Mouse (Mus musculus) MEL (cell line): ENCODE data around the gene Hormad1. TPM values are rescaled to one million over a fixed set of nuclear protein-coding genes. Genes with fewer than 3 reads are reported as not detected.
A peak's percentile ranks its signal among the peaks of the same experiment; 100 is the strongest.

ENCODE experiments used
- DNase-seq: peaks from one replicate; pipeline ENCODE4 v3.0.0; 2011; ENCODE audit warnings: low read depth, low spot score
- H3K27ac ChIP-seq: 2 replicates; pipeline ENCODE4 v1.5.1; 2012; ENCODE audit warnings: low read depth, mild to moderate bottlenecking, control low read depth, low read length, moderate library complexity; ENCODE audit not compliant: control insufficient read depth
- H3K27me3 ChIP-seq, 2 experiments: fragments of 150-350 bp in 1 of 2; sonication (generic) in 1 of 2; 2 replicates each; pipeline ENCODE4 v1.6.1; 2012; ENCODE audit warnings: low read length in 2 of 2, mild to moderate bottlenecking in 2 of 2, improper control_type of control experiment in 1 of 2, moderate library complexity in 1 of 2; ENCODE audit not compliant: insufficient read depth in 2 of 2, control insufficient read depth in 1 of 2
- H3K36me3 ChIP-seq, 2 experiments: 2 replicates each; pipeline ENCODE4 v1.6.1; 2012 to 2014; ENCODE audit warnings: low read length in 2 of 2, improper control_type of control experiment in 1 of 2, inconsistent platforms in 1 of 2, mild to moderate bottlenecking in 1 of 2; ENCODE audit not compliant: insufficient read depth in 2 of 2, control insufficient read depth in 1 of 2
- H3K4me1 ChIP-seq, 2 experiments: fragments of 150-350 bp in 1 of 2; sonication (generic) in 1 of 2; 2 replicates each; pipeline ENCODE4 v1.6.1; 2012; ENCODE audit warnings: low read length in 2 of 2, improper control_type of control experiment in 1 of 2, mild to moderate bottlenecking in 1 of 2; ENCODE audit not compliant: insufficient read depth in 2 of 2, control insufficient read depth in 1 of 2
- H3K4me3 ChIP-seq, 2 experiments: fragments of 150-350 bp in 1 of 2; sonication (generic) in 1 of 2; 2 replicates each; pipeline ENCODE4 v1.5.1; 2012; ENCODE audit warnings: low read depth in 2 of 2, low read length in 2 of 2, mild to moderate bottlenecking in 2 of 2, moderate library complexity in 2 of 2, control low read depth in 1 of 2, improper control_type of control experiment in 1 of 2; ENCODE audit not compliant: control insufficient read depth in 1 of 2, insufficient read depth in 1 of 2
- H3K79me2 ChIP-seq: 2 replicates; pipeline ENCODE4 v1.6.1; 2012; ENCODE audit warnings: mild to moderate bottlenecking, low read length, moderate library complexity; ENCODE audit not compliant: control insufficient read depth, poor library complexity, insufficient read depth
- H3K9ac ChIP-seq: 2 replicates; pipeline ENCODE4 v1.6.1; 2012; ENCODE audit warnings: low read depth, mild to moderate bottlenecking, control low read depth, low read length, moderate library complexity; ENCODE audit not compliant: control insufficient read depth, poor library complexity, severe bottlenecking
- H3K9me3 ChIP-seq: fragments of 150-350 bp; sonication (generic); replicated peaks from 2 replicates; pipeline ENCODE4 v1.6.1; 2012; ENCODE audit warnings: mild to moderate bottlenecking, low read length, improper control_type of control experiment, moderate library complexity; ENCODE audit not compliant: insufficient read depth
- BHLHE40 ChIP-seq: IDR thresholded peaks from 2 replicates; pipeline ENCODE4 v1.6.1; 2012; ENCODE audit warnings: low read depth, mild to moderate bottlenecking, inconsistent platforms, low read length, improper control_type of control experiment, borderline replicate concordance
- CHD2 ChIP-seq: IDR thresholded peaks from 2 replicates; pipeline ENCODE4 v1.6.1; 2011; ENCODE audit warnings: low read length, improper control_type of control experiment
- CTCF ChIP-seq, 3 experiments: IDR thresholded peaks in 2 of 3; conservative IDR thresholded peaks in 1 of 3; 2 replicates each; pipeline ENCODE4 v1.5.1; 2011 to 2012; ENCODE audit warnings: low read length in 3 of 3, low read depth in 2 of 3, mild to moderate bottlenecking in 2 of 3, improper control_type of control experiment in 1 of 3, inconsistent platforms in 1 of 3, mixed read lengths in 1 of 3, moderate library complexity in 1 of 3; ENCODE audit not compliant: control insufficient read depth in 1 of 3, insufficient read depth in 1 of 3, poor library complexity in 1 of 3, severe bottlenecking in 1 of 3
- ELF1 ChIP-seq: IDR thresholded peaks from 2 replicates; pipeline ENCODE4 v1.6.1; 2014; ENCODE audit warnings: low read depth, mild to moderate bottlenecking, inconsistent platforms, low read length, improper control_type of control experiment, moderate library complexity
- EP300 ChIP-seq, 2 experiments: IDR thresholded peaks; 2 replicates each; pipeline ENCODE4 v1.6.1; 2011; ENCODE audit warnings: improper control_type of control experiment in 2 of 2, low read length in 2 of 2, low read depth in 1 of 2, mild to moderate bottlenecking in 1 of 2
- ETS1 ChIP-seq: IDR thresholded peaks from 2 replicates; pipeline ENCODE4 v1.6.1; 2012; ENCODE audit warnings: low read depth, mild to moderate bottlenecking, inconsistent platforms, low read length, improper control_type of control experiment, moderate library complexity
- GATA1 ChIP-seq: IDR thresholded peaks from 2 replicates; pipeline ENCODE4 v1.6.1; 2011; ENCODE audit warnings: low read depth, low read length, improper control_type of control experiment
- HCFC1 ChIP-seq: IDR thresholded peaks from 2 replicates; pipeline ENCODE4 v1.6.1; 2012; ENCODE audit warnings: low read depth, mild to moderate bottlenecking, inconsistent platforms, low read length, improper control_type of control experiment, moderate library complexity
- JUND ChIP-seq: IDR thresholded peaks from 2 replicates; pipeline ENCODE4 v1.6.1; 2011; ENCODE audit warnings: low read depth, mild to moderate bottlenecking, improper control_type of control experiment, low read length
- KAT2A ChIP-seq: conservative IDR thresholded peaks from 2 replicates; pipeline ENCODE4 v1.6.1; 2012; ENCODE audit warnings: low read depth, low read length, improper control_type of control experiment, inconsistent platforms
- MAFK ChIP-seq: IDR thresholded peaks from 2 replicates; pipeline ENCODE4 v1.6.1; 2011; ENCODE audit warnings: low read depth, mild to moderate bottlenecking, low read length, improper control_type of control experiment, borderline replicate concordance
- MAX ChIP-seq: IDR thresholded peaks from 2 replicates; pipeline ENCODE4 v1.6.1; 2011; ENCODE audit warnings: low read length, improper control_type of control experiment
- MAZ ChIP-seq: IDR thresholded peaks from 2 replicates; pipeline ENCODE4 v1.6.1; 2012; ENCODE audit warnings: low read depth, mild to moderate bottlenecking, inconsistent platforms, low read length, improper control_type of control experiment
- MEF2A ChIP-seq: IDR thresholded peaks from 2 replicates; pipeline ENCODE4 v1.6.1; 2014; ENCODE audit warnings: low read depth, mild to moderate bottlenecking, inconsistent platforms, low read length, improper control_type of control experiment; ENCODE audit not compliant: poor library complexity, insufficient replicate concordance, severe bottlenecking; ENCODE audit errors: extremely low read depth
- MXI1 ChIP-seq: IDR thresholded peaks from 2 replicates; pipeline ENCODE4 v1.6.1; 2011; ENCODE audit warnings: mild to moderate bottlenecking, low read depth, low read length, improper control_type of control experiment
- MYB ChIP-seq: IDR thresholded peaks from 2 replicates; pipeline ENCODE4 v1.6.1; 2011; ENCODE audit warnings: mild to moderate bottlenecking, low read depth, low read length, improper control_type of control experiment
- NELFE ChIP-seq: IDR thresholded peaks from 2 replicates; pipeline ENCODE4 v1.6.1; 2011; ENCODE audit warnings: low read depth, low read length, improper control_type of control experiment
- NRF1 ChIP-seq: IDR thresholded peaks from 2 replicates; pipeline ENCODE4 v1.6.1; 2014; ENCODE audit warnings: low read depth, mild to moderate bottlenecking, inconsistent platforms, low read length, improper control_type of control experiment, moderate library complexity; ENCODE audit not compliant: poor library complexity, insufficient read depth, severe bottlenecking
- POLR2AphosphoS2 ChIP-seq: IDR thresholded peaks from 2 replicates; pipeline ENCODE4 v1.6.1; 2011; ENCODE audit warnings: low read length, improper control_type of control experiment
- RCOR1 ChIP-seq: IDR thresholded peaks from 2 replicates; pipeline ENCODE4 v1.6.1; 2012; ENCODE audit warnings: low read depth, mild to moderate bottlenecking, inconsistent platforms, low read length, improper control_type of control experiment
- SMC3 ChIP-seq: IDR thresholded peaks from 2 replicates; pipeline ENCODE4 v1.6.1; 2011; ENCODE audit warnings: low read depth, low read length, improper control_type of control experiment
- UBTF ChIP-seq: IDR thresholded peaks from 2 replicates; pipeline ENCODE4 v1.6.1; 2012; ENCODE audit warnings: low read depth, mild to moderate bottlenecking, inconsistent platforms, low read length, improper control_type of control experiment, moderate library complexity, borderline replicate concordance; ENCODE audit not compliant: insufficient read depth
- USF1 ChIP-seq: IDR thresholded peaks from 2 replicates; pipeline ENCODE4 v1.6.1; 2014; ENCODE audit warnings: low read depth, mild to moderate bottlenecking, inconsistent platforms, low read length, improper control_type of control experiment, moderate library complexity
- USF2 ChIP-seq, 2 experiments: IDR thresholded peaks; 2 replicates each; pipeline ENCODE4 v1.6.1; 2011 to 2012; ENCODE audit warnings: improper control_type of control experiment in 2 of 2, low read length in 2 of 2, borderline replicate concordance in 1 of 2, inconsistent platforms in 1 of 2, low read depth in 1 of 2, mild to moderate bottlenecking in 1 of 2; ENCODE audit not compliant: insufficient read depth in 1 of 2
- ZC3H11A ChIP-seq: IDR thresholded peaks from 2 replicates; pipeline ENCODE4 v1.6.1; 2012; ENCODE audit warnings: low read depth, mild to moderate bottlenecking, inconsistent platforms, low read length, improper control_type of control experiment
- ZKSCAN1 ChIP-seq: IDR thresholded peaks from 2 replicates; pipeline ENCODE4 v1.6.1; 2012; ENCODE audit warnings: low read depth, mild to moderate bottlenecking, inconsistent platforms, low read length, improper control_type of control experiment, moderate library complexity
- ZMIZ1 ChIP-seq: IDR thresholded peaks from 2 replicates; pipeline ENCODE4 v1.6.1; 2012; ENCODE audit warnings: low read depth, mild to moderate bottlenecking, inconsistent platforms, low read length, improper control_type of control experiment, moderate library complexity
- ZNF384 ChIP-seq: IDR thresholded peaks from 2 replicates; pipeline ENCODE4 v1.6.1; 2012; ENCODE audit warnings: low read depth, mild to moderate bottlenecking, inconsistent platforms, low read length, improper control_type of control experiment
- polyA plus RNA-seq, 2 experiments: library from polyadenylated mRNA; stranded (reverse) in 1 of 2; unstranded in 1 of 2; fragments of >175 nt in 1 of 2; fragments of >200 nt in 1 of 2; gene quantifications; 2 replicates each; pipeline versions ENCODE4 v1.2.1 to v1.2.4; 2012; ENCODE audit warnings: low replicate concordance in 2 of 2, low read depth in 1 of 2; ENCODE audit not compliant: insufficient read length in 2 of 2, insufficient read depth in 1 of 2, missing spikeins in 1 of 2
- total RNA-seq: library from RNA; depleted of rRNA; stranded (reverse); fragments of 300-350 nt; gene quantifications from 2 replicates; pipeline ENCODE4 v1.2.3, GENCODE M21; 2012

Hormad1 gene
- total and polyA plus RNA-seq, 3 experiments: not detected

- peak; percentile 34; the same call in 1 of the 2 replicates for TF ChIP-seq USF1
- TF ChIP-seq ELF1: no peak
These were observed 32.8 kb upstream of the Hormad1 start, which contains the start of gene Ctss (continued) for GRCm38 (mm10) chr3:95526622-95527211.

GRCm38 (mm10) chr3:95529814-95530213 is 29.7 kb upstream of the Hormad1 start:
- H3K4me3 ChIP-seq: no peak overlapping the region
- H3K27ac ChIP-seq: no peak overlapping the region
- H3K36me3 ChIP-seq: no peaks in the 10 kb centered on the region; a peak in 1 of 4 replicates
- no peak for DNase-seq
- H3K9ac ChIP-seq: no peak overlapping the region
- H3K27me3 ChIP-seq: peaks cover 8 to 12% of the 10 kb centered on the region in 2 experiments
- peaks cover 0 to 3% of the 10 kb centered on the region in 2 experiments; a peak in 1 of 4 replicates for H3K4me1 ChIP-seq
- no peaks in the 10 kb centered on the region for H3K79me2 ChIP-seq
- no peak for TF ChIP-seq HCFC1
- TF ChIP-seq BHLHE40: no peak
- TF ChIP-seq CHD2: no peak
- no peak for TF ChIP-seq ZKSCAN1
- TF ChIP-seq ZMIZ1: no peak
- no peak for TF ChIP-seq MAFK
- TF ChIP-seq EP300 (IDR thresholded peaks at IDR 0.05; ENCODE audit: low read depth in 1 of 2, low read length in 2 of 2): no peak
- TF ChIP-seq JUND: no peak
- TF ChIP-seq ETS1: no peak
- no peak for TF ChIP-seq NELFE
- no peak for TF ChIP-seq ZC3H11A
- TF ChIP-seq MEF2A: no peak
- no peak for TF ChIP-seq MXI1
- no peak for TF ChIP-seq CTCF (IDR thresholded peaks at IDR 0.05 in 2 of 3, conservative IDR thresholded peaks at IDR 0.05 in 1 of 3; ENCODE audit: control insufficient read depth in 1 of 3, insufficient read depth in 1 of 3, low read depth in 2 of 3, low read length in 3 of 3, poor library complexity in 1 of 3, severe bottlenecking in 1 of 3)
- TF ChIP-seq KAT2A: no peak
- TF ChIP-seq MAZ: no peak
- TF ChIP-seq, all 39 proteins: peak for 0
- no peaks in the 10 kb centered on the region for H3K9me3 ChIP-seq

GRCm38 (mm10) chr3:95531025-95531424 is 28.5 kb upstream of the Hormad1 start:
- H3K9me3 ChIP-seq: no peaks in the 10 kb centered on the region
- no peak overlapping the region for H3K9ac ChIP-seq
- DNase-seq: peak; percentile 65
- no peaks in the 10 kb centered on the region for H3K79me2 ChIP-seq
- H3K27me3 ChIP-seq: peaks cover 3 to 7% of the 10 kb centered on the region in 2 experiments
- H3K4me1 ChIP-seq: peaks cover 0 to 3% of the 10 kb centered on the region in 2 experiments; a peak in 1 of 4 replicates
- H3K36me3 ChIP-seq: no peaks in the 10 kb centered on the region; a peak in 1 of 4 replicates
- no peak overlapping the region for H3K27ac ChIP-seq
- no peak overlapping the region for H3K4me3 ChIP-seq
- TF ChIP-seq BHLHE40 (0 out of 2 replicates have a peak, but pooled peaks have one; percentile 11), GATA1 (no peak), SMC3 (peak; percentile 70), NRF1 (no peak), CTCF (IDR thresholded peaks at IDR 0.05 in 2 of 3, conservative IDR thresholded peaks at IDR 0.05 in 1 of 3; ENCODE audit: control insufficient read depth in 1 of 3, insufficient read depth in 1 of 3, low read depth in 2 of 3, low read length in 3 of 3, poor library complexity in 1 of 3, severe bottlenecking in 1 of 3) (peak; percentile 44 to 69 (median 53)), RCOR1 (no peak), USF2 (IDR thresholded peaks at IDR 0.05; ENCODE audit: borderline replicate concordance in 1 of 2, insufficient read depth in 1 of 2, low read depth in 1 of 2, low read length in 2 of 2) (no peak), POLR2AphosphoS2 (no peak), KAT2A (no peak), MAX (no peak), ZNF384 (no peak), MYB (no peak), NELFE (no peak), ZC3H11A (peak; percentile 50), USF1 (no peak), UBTF (no peak)
